ENCODE assay signal across 10 mouse cellular contexts in the genomic region with DNA sequence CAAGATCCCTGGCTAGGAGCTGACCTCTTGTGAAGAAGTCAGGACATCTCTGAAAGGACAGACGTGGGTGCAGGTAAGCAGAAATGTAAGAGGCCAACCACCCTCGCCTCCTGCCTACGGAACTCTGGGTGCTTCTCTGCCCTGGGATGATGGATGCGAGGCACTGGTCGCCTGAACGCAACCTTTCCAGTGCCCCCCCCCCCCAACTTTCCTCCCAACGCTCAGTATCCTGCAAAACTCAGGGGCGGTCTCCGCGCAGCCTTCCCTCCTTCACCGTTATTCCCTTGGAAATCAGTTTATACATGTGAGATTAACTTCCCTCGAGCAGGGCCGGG. TPM values are rescaled to one million over a fixed set of nuclear protein-coding genes. Genes with fewer than 3 reads are reported as not detected.
DNase-seq lines count a peak whose midpoint lies in the region; ATAC-seq and TF ChIP-seq lines count a peak whose summit lies in the region.
"Had no signal": no experiment of that assay in that cellular context is flagged by ENCODE, and none has a peak within 500 bp of the region (broad histone marks: within the 10 kb centered on the region; RNA-seq: fewer than 3 reads in every experiment).

No protein-coding gene starts in this region.

- no peak for TF ChIP-seq POLR2A in spleen, adult 2 months (IDR thresholded peaks at IDR 0.05; ENCODE audit: low read depth, low read length)

- under 1% methylated on average over 13 of the region's 13 CpGs for WGBS in heart, embryonic 10.5 days
- WGBS in spleen, adult 2 months, result 4% methylated on average over 13 of the region's 13 CpGs
- WGBS in liver, embryonic 11.5 days, result 0% methylated on average over 13 of the region's 13 CpGs
- WGBS in stomach, postnatal 0 days, result 3% methylated on average over 13 of the region's 13 CpGs

- H3K4me1 ChIP-seq in heart, embryonic 10.5 days, result peaks cover 56% of the 10 kb centered on the region
- no peaks in the 10 kb centered on the region; the same call in 1 of the 2 replicates for H3K4me1 ChIP-seq in spleen, adult 2 months (ENCODE audit: control insufficient read depth, insufficient read depth, insufficient read length)
- no peaks in the 10 kb centered on the region; the same call in none of the 2 replicates for H3K4me1 ChIP-seq in liver, embryonic 11.5 days (replicated peaks; ENCODE audit: control insufficient read depth, insufficient read depth, low read length)
- no peaks in the 10 kb centered on the region; the same call in 1 of the 2 replicates for H3K4me1 ChIP-seq in stomach, postnatal 0 days (replicated peaks; ENCODE audit: control insufficient read depth, insufficient read depth)

- peak overlapping the region; percentile 88 for H3K27ac ChIP-seq in heart, embryonic 10.5 days
- peak overlapping the region; percentile 60; the same call in 1 of the 2 replicates for H3K27ac ChIP-seq in spleen, adult 2 months (ENCODE audit: insufficient read depth, low read length)
- H3K27ac ChIP-seq in liver, embryonic 11.5 days (ENCODE audit: low read depth, low read length), result peak overlapping the region; percentile 81
- H3K27ac ChIP-seq in stomach, postnatal 0 days (replicated peaks), result peak overlapping the region; percentile 90
- H3K27ac ChIP-seq: macrophage had no signal

- TF ChIP-seq EP300 in stomach, postnatal 0 days (optimal IDR thresholded peaks at IDR 0.05), result no peak

- H3K9me3 ChIP-seq in heart, embryonic 10.5 days, result no peaks in the 10 kb centered on the region
- no peaks in the 10 kb centered on the region for H3K9me3 ChIP-seq in liver, embryonic 11.5 days (ENCODE audit: control insufficient read depth, low read length)
- H3K9me3 ChIP-seq in stomach, postnatal 0 days (ENCODE audit: control insufficient read depth, low read length), result no peaks in the 10 kb centered on the region

- peak overlapping the region; percentile 66 for H3K9ac ChIP-seq in liver, embryonic 11.5 days (ENCODE audit: low read depth, low read length)
- peak overlapping the region; percentile 64 for H3K9ac ChIP-seq in stomach, postnatal 0 days (ENCODE audit: low read length)

- peak overlapping the region; percentile 56 for H3K4me2 ChIP-seq in liver, embryonic 11.5 days
- peak overlapping the region; percentile 54 for H3K4me2 ChIP-seq in stomach, postnatal 0 days (replicated peaks; ENCODE audit: low read depth)

- peak overlapping the region; percentile 72 for H3K4me3 ChIP-seq in heart, embryonic 10.5 days
- H3K4me3 ChIP-seq in spleen, adult 2 months (ENCODE audit: extremely low read depth, insufficient read depth, insufficient read length), result peak overlapping the region; percentile 35; the same call in 1 of the 2 replicates
- peak overlapping the region; percentile 52 for H3K4me3 ChIP-seq in liver, embryonic 11.5 days (ENCODE audit: low read depth, low read length)
- peak overlapping the region; percentile 50 for H3K4me3 ChIP-seq in stomach, postnatal 0 days (ENCODE audit: low read depth, low read length)

- peaks cover 67% of the 10 kb centered on the region for H3K27me3 ChIP-seq in heart, embryonic 10.5 days (ENCODE audit: insufficient read depth, poor library complexity, severe bottlenecking)
- peaks cover 32% of the 10 kb centered on the region for H3K27me3 ChIP-seq in spleen, adult 2 months (ENCODE audit: control insufficient read depth, insufficient read depth, low read length)
- peaks cover 80% of the 10 kb centered on the region for H3K27me3 ChIP-seq in liver, embryonic 11.5 days (replicated peaks; ENCODE audit: control insufficient read depth, insufficient read depth, low read length)
- H3K27me3 ChIP-seq in stomach, postnatal 0 days (ENCODE audit: control insufficient read depth, insufficient read depth, low read length), result peaks cover 8% of the 10 kb centered on the region

- DNase-seq in heart, embryonic 10.5 days (ENCODE audit: low spot score), result no peak
- no peak for DNase-seq in heart, adult 8-10 months (ENCODE audit: low spot score)
- DNase-seq in spleen, adult 2 months (ENCODE audit: low read depth in 1 of 2, low spot score in 2 of 2), result no peak
- DNase-seq in spleen, adult 12 weeks (ENCODE audit: low spot score), result no peak
- DNase-seq in liver, embryonic 11.5 days (ENCODE audit: low spot score), result peak; percentile 46
- DNase-seq in stomach, postnatal 0 days (ENCODE audit: low spot score), result no peak
- no peak for DNase-seq in layer of hippocampus, postnatal 10 days (ENCODE audit: low spot score in 2 of 2)
- DNase-seq in layer of hippocampus, adult 18-20 months (ENCODE audit: low spot score in 2 of 2), result no peak

- H3K36me3 ChIP-seq in heart, embryonic 10.5 days, result no peaks in the 10 kb centered on the region
- no peaks in the 10 kb centered on the region for H3K36me3 ChIP-seq in spleen, adult 2 months (ENCODE audit: control insufficient read depth, insufficient read depth, low read length)
- H3K36me3 ChIP-seq in liver, embryonic 11.5 days (ENCODE audit: control insufficient read depth, insufficient read depth, low read length), result no peaks in the 10 kb centered on the region
- no peaks in the 10 kb centered on the region for H3K36me3 ChIP-seq in stomach, postnatal 0 days (ENCODE audit: control insufficient read depth, insufficient read depth, low read length)

- TF ChIP-seq CTCF in spleen, adult 2 months (IDR thresholded peaks at IDR 0.05; ENCODE audit: extremely low read depth, insufficient read depth, insufficient read length, insufficient replicate concordance), result no peak
- TF ChIP-seq CTCF in stomach, postnatal 0 days (IDR thresholded peaks at IDR 0.05; ENCODE audit: low read depth), result no peak

- no peak for ATAC-seq in liver, embryonic 11.5 days (replicated peaks; ENCODE audit: low FRiP score)
- ATAC-seq in stomach, postnatal 0 days (ENCODE audit: low FRiP score, low TSS enrichment), result no peak
- ATAC-seq: activated CD4-positive, CD25-positive, alpha-beta regulatory T cell, adult 4 months had no signal

RNA-seq across cellular contexts. Expression of a gene that starts 1.5 kb away (rescaled TPM):
- 23.8 and 37.4 TPM in 2 replicates for polyA plus RNA-seq in heart, embryonic 10.5 days (2016; fragmentation: Nextera tagmentation; extraction: Ambion mirVana)
- 10 to 100 TPM; 17.9 to 23.3 (median 21.5) TPM for total RNA-seq in heart, adult 8-10 months (2022)
- polyA plus RNA-seq in spleen, adult 2 months (2012; rRNA removed), result 6.7 and 7.8 TPM in 2 replicates
- 21.9 and 29.4 TPM in 2 replicates for polyA plus RNA-seq in liver, embryonic 11.5 days (2014; fragmentation: Nextera tagmentation; extraction: Ambion mirVana)
- 7.9 and 8.5 TPM in 2 replicates for polyA plus RNA-seq in stomach, postnatal 0 days (2015; fragmentation: Nextera tagmentation; extraction: Ambion mirVana)
- 10 to 100 TPM; 93.7 to 94.8 TPM for total RNA-seq in layer of hippocampus, postnatal 10 days (2021)
- 10 to 100 TPM; 31.8 to 33.5 TPM for total RNA-seq in layer of hippocampus, adult 18-20 months (2021)
- polyA plus RNA-seq: activated CD4-positive, CD25-positive, alpha-beta regulatory T cell, adult 4 months; macrophage had no signal
